Mouse (Mus musculus) G1E (cell line): ENCODE data around the gene Tmem45a.

Source experiments
- CTCF ChIP-seq: IDR thresholded peaks from 2 replicates; pipeline ENCODE4 v1.5.1; 2012; ENCODE audit warnings: low read depth, low read length, inconsistent platforms, mixed read lengths
- GATA1 ChIP-seq: IDR thresholded peaks from 2 replicates; pipeline ENCODE4 v1.6.1; 2012; ENCODE audit warnings: borderline replicate concordance, low read length, inconsistent platforms, mixed read lengths
- POLR2AphosphoS5 ChIP-seq: IDR thresholded peaks from 2 replicates; pipeline ENCODE4 v1.6.1; 2012; ENCODE audit warnings: low read depth, low read length, inconsistent platforms; ENCODE audit not compliant: insufficient replicate concordance
- TAL1 ChIP-seq: conservative IDR thresholded peaks from 2 replicates; pipeline ENCODE4 v1.6.1; 2012; ENCODE audit warnings: low read depth, low read length, inconsistent platforms, mixed read lengths

- no peak; the same call in 1 of the 2 replicates for TF ChIP-seq CTCF
- TF ChIP-seq GATA1: no peak
- no peak for TF ChIP-seq TAL1
- no peak for TF ChIP-seq POLR2AphosphoS5
Measured at GRCm38 (mm10) chr16:56800469-56800868, 85.5 kb downstream of the Tmem45a start.
